Mouse (Mus musculus) bone marrow, adult 2 months (tissue): ENCODE data around the gene Cdc42bpa.

ENCODE experiments used
- CTCF ChIP-seq: fragments of 200-500 bp; IDR thresholded peaks from 2 replicates; pipeline ENCODE4 v1.5.1; 2011; ENCODE audit warnings: low read length, control low read depth; ENCODE audit not compliant: control insufficient read depth, insufficient read depth
- POLR2A ChIP-seq: fragments of 200-500 bp; IDR thresholded peaks from 2 replicates; pipeline ENCODE4 v1.6.1; 2011; ENCODE audit warnings: low read depth, mild to moderate bottlenecking, control low read depth, low read length, borderline replicate concordance; ENCODE audit not compliant: control insufficient read depth

DNA sequence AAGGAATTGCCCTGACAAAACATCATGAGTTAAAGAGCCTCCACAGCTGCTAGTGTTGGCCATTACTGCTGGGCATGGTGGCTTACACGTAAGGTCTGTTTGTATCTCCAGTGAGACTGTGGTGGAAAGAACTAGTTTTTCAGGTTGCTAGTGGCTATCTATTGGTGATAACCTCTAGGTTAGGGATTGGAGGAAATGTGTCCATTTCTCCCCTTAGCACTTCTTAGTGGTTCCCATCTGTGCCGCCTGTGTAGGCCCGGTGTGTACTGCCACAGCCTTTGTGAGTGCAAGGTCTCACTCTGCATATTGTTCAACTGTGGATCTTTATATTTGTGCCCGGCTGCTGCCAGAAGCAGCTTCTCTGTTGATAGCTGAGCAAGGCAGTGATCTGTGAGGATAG is 53.2 kb downstream of the Cdc42bpa start:
- TF ChIP-seq POLR2A (no peak), CTCF (no peak)
